Mouse (Mus musculus): ENCODE measurements around the gene Hdac1.
"Not testable (repeated sequence)": the region's sequence is repeated elsewhere in the genome, so short reads cannot be mapped to it uniquely, and the experiment has no call there.

Gene Hdac1

DNA sequence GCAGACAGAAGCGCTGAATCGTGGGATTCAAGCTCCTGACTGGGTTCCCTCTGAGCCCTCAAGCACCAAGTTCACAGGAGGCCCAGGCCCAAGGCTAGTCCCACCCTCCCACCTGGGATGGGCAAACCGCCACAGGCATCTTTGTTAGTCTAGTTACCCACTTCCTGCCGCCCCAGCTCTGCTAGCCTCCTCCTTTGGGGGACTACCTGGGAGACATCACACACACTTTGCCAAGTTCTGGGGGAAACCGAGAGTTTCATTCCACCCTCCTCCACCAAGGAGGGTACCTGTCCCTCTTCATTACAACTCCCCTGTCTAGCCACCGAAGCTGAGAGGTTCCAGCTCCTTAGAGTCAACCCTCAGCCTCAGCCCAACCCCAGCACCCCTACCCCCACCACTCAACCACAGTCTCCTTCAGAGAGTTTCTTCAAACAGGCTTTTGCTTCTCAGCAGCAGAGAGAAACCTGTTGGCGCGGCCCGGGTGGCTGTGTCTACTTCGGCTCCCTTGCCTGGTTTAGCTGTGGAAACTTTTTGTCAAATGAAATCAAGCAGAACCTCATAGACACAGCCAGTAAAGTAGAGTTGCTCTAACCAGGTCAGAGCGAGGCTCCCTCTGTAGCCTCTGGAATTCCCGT is 15.9 kb upstream of the Hdac1 start:
- peak; percentile 39 to 71 for DNase-seq (ENCODE audit: low spot score in 2 of 2)

DNA sequence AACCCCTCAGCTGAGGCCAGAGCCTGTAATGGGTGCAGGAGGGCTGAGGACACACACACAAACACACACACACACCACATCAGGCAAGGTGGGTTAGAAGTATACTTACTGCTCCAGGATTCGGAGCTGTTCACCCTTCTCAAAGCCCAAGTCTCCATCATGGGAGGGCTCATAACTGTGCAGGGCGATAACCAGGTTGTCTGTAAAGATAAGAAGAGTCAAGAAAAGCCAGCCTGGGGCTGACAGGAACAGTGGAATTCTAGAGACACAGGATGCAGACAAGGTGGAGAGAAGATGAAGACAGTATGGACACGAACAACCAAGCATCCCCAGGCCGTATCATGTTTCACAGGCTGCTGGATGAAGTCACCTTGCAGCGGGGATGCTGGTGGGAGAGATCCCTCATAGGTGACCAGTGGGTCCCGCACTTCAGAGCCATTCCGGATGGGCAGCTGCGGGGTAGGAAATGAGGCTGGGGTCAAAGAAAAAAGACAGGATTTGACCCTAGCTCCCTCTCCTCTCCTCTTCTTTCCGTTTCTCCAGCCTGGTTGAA is 14.8 kb upstream of the Hdac1 start:
- peak; percentile 47 to 67 for DNase-seq (ENCODE audit: low spot score in 2 of 2)

DNA sequence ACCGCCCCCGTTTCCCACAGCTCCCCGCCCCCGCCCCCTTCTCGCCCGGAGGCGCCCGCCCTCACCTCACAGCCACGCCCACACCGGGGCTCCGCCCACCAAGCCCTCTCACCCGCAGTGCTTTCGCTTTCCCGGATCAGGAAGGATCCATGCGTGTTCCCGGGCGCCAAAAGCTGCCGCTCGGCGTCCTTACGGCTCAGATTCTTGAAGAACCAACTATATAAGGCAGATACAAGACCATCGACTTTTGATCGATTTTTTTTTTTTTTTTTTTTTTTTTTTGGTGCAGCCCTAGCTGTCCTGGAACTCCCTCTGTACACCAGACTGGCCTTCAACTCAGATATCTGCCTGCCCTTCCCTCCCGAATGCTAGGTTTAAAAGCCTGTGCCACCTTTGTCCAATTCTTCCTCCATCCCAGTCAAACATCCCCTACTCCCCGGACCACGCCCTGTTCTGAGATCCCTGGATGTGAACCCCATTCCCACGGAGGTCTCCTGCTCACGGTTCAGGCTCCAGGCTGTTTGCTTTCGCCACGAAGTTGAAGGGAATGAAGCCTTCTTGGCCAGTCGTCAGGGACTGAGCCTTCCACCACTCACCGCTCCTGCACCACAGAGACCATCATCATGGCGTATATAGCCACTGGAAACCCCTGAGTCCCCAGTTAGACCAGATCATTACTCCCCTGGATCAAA is 14.2 kb upstream of the Hdac1 start:
- DNase-seq (ENCODE audit: low spot score in 2 of 2) = peak; percentile 91 to 95

DNA sequence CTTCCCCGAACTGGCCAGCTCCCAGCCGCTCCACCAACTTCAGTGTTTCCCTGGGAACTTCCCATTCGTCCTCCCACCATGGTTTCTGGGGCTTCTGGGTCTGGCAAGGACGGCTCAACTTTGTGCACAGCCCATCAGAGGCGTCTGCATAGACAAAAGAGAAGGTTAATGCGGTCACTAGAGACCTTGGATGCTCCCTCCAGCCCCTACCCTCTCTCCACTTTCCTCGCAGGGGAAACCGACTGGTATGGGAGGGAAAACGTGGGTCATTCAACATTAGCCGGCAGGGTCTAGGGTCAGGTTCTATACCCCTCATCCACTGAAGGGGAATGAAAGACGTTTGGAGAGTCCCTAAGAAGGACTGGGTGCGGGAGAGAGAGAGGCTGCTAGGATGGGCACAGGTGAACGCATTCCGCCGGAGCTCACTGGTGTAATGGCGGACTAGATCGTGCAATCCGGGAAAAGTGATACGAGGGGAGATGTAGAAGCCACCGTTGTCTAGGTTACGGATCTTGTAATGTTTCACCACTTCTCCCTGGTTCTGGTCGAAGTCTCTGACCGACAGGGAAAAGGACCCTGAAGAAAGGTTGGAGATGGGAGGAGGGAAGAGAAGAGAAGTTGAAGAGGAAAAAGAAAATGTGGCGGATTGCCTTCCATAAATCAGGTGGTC is 13.5 kb upstream of the Hdac1 start:
- peak; percentile 21 to 69 for DNase-seq (ENCODE audit: low spot score in 2 of 2)

DNA sequence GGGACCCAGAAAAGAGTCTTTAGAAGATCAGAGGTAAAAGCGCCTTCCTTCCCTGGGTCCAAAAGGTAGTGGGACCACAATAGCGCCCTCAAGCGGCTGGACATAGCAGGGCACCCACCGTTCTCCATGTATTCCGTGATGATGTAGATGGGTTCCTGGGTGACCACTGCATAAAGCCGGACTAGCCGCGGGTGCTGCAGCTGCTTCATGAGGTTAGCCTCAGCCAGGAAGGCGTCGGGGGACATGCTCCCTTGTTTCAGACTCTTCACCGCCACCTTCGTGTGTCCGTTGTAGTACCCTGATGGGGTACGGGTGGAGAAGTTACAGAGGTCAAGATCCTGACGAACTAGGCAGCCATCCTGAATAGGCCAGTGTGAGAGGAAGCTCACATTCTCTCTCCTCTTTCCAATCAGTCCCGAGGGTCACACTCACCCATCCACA is 12.9 kb upstream of the Hdac1 start:
- DNase-seq (ENCODE audit: low spot score in 2 of 2) = peak; percentile 71 to 88

DNA sequence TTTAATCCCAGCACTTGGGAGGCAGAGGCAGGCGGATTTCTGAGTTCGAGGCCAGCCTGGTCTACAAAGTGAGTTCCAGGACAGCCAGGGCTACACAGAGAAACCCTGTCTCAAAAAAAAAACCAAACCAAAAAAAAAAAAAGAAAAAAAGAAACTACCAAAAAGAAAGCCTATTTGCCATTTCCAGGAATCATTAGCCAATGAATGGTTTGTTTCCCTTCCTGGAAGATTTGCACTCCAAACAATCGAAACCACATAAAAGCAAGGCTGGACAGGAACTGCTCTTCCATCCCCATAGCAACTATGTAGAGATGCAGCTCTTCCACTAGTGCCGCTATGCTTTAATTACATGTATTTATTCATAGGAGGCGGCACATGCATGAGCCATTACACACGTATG is 12.0 kb upstream of the Hdac1 start:
- DNase-seq (ENCODE audit: low spot score in 2 of 2) = not testable (repeated sequence)

DNA sequence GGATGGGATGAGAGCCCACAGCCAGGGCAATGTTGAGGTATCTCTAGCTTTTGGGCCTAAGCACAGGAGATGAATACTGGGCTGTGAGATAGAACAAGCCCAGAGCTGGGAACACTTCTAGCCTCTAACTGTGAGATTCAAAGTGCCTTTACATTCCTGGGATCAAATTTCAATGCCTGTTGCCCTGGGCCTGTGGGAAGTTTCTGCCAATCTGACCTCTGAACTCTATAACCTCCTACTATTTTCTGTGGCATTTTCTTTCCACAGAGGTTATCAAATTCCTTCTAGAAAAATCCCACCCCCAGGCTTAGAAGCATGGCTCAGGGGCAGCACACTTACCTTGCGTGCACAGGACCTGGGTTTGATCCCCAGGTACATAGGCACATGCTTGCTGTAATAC is 7.8 kb upstream of the Hdac1 start:
- DNase-seq (ENCODE audit: low spot score in 2 of 2) = no peak

DNA sequence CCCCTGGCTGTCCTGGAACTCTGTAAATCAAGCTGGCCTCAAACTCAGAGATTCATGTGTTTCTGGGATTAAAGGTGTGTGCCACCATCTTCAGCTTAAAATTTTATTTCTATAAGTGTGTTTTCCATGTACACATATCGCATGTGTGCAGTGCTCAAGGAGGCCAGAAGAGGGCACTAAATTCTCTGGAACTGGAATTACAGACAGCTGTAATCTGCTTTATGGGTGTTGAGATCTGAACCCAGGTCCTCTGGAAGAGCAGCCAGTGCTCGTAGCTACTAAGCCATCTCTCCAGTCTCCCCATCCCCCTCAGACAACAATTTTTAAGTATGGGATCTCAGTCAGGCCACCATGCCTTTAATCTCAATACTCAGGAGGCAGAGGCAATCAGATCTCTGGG is 6.8 kb upstream of the Hdac1 start:
- DNase-seq (ENCODE audit: low spot score in 2 of 2) = peak; percentile 58 to 78

DNA sequence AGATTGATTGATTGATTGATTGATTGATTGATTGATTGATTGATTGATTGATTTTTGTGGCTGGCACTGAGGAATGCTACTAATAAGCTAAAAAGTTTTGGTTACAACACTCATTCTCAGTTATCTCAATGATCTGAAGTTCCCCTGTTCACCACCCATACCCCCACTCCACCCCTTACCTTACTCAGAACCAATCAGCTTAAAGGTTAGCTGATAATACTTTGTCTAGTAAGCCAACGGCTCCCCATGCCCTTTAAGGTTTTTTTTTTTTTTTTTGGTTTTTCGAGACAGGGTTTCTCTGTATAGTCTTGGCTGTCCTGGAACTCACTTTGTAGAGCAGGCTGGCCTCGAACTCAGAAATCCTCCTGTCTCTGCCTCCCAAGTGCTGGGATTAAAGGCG is 5.1 kb upstream of the Hdac1 start:
- not testable (repeated sequence) for DNase-seq (ENCODE audit: low spot score in 2 of 2)

DNA sequence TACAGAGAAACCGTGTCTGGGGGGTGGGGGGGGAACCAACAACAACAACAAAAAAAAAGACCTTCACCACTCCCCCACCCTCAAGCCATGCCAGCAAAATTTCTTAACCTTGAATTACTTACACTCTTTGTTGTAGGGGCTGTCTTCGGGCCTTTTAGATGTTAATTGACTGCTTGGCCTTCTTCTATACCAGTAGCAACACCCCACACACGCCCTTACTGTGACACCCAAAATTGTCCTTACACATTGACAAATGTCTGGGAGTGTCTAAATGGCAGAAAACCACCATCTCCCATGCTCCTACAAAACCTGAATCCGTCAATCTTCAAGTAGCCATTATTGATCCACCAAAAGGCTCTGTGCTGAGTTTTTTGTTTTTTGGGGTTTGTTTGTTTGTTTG is 1.6 kb upstream of the Hdac1 start:
- no peak for DNase-seq (ENCODE audit: low spot score in 2 of 2)

DNA sequence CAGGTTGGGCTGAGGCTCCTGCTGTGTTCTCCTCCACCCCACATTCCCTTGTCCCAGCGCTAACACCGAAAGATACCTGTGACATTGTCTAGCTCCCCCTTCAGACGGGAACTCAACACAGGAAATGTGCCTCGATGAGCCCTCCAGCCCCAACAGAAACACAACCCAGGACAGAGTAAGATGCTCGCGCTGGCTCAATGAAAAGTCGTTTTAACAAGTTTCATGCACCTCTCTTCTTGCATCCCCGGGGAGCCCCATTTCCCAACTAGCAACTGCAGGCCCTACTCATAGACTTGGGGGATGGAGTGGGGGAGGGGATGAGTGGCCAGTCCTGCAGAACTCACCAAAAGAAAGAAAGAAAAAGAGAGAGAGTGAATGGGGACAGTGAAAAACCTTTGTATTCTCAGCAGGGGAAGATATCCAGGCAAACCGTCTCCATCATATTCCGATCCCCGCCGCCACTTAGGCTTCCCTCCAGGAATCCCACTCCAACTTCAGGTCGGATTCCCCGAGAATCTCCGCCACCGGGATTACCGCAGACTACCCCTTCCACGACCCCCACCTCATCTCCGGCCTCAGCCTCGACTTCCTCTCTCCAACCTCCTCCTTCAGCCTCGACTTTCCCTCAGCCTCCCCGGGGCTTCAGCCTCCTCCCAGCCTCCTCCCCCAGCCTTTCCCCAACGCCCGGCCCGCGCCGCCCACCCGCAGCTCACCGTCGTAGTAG is 483 bp downstream of the Hdac1 start:
- DNase-seq (ENCODE audit: low spot score in 2 of 2) = peak; percentile 31 to 73

DNA sequence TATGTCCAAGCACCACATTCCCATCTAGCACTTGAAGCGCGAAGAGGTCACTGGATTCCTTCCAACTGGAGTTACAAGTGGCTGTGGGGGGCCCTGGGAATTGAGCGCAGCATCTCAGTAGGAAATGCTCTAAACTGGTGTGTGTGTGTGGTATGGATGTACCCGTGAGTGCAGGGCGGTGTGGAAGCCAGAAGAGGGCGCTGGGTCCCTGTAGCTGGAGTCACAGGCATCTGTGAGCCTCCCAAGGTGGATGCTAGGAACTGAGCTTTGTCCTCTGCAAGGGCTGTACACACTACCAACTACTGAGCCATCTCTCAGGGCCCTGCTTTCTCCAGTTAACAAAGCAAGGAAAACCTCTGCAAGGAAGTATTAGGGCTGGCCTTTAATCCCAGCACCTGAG is 2.5 kb downstream of the Hdac1 start:
- peak; percentile 63 to 81 for DNase-seq (ENCODE audit: low spot score in 2 of 2)

DNA sequence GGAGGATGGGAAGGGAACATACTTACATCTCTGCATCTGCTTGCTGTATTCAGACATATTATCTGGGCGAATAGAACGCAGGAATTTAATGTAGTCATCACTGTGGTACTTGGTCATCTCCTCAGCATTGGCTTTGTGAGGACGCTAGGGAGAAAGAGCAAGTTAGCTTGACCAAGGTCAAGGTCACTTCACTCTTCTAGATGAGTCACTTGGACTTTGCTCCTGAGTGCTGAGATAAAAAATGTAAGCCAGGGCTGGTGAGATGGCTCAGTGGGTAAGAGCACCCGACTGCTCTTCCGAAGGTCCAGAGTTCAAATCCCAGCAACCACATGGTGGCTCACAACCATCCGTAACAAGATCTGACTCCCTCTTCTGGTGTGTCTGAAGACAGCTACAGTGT is 13.6 kb downstream of the Hdac1 start:
- not testable (repeated sequence) for DNase-seq (ENCODE audit: low spot score in 2 of 2)

DNA sequence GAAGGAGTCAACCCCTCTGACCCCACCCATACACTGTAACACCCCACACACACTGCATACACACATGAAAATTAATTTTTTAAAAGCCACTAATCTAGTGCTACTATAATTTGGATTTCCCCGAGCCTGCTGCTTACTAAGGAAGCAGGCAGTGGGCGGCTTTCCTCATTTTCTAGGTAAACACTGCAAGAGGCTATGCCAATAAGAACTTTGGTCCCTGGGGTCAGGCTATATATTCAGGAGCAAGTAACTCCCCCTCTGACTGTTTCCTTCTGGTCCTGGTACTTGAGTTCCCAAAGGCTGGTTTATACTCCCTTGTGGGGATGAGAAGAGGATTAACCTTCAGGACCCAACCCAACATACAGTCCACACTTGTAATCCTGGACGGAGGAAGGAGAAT is 16.6 kb downstream of the Hdac1 start:
- DNase-seq (ENCODE audit: low spot score in 2 of 2) = no peak

DNA sequence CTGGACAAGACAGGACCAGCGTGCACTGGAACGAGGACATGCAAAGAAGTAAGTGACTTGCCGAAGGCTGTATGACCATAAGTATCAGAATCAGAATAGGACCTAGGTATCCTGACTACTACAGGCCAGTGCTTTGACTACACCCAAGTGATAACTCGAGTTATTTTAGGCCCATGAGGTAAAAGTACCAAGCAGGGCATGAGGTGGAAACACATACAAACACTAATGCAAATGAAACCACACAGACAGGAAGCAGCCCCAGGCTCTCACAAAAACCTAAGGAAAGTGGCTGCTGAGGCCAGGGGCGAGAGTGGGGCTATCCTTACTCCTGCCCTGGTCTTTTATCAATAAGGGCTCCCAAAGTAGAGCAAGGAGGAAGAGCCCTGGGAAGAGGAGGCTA is 17.2 kb downstream of the Hdac1 start:
- DNase-seq (ENCODE audit: low spot score in 2 of 2) = no peak

DNA sequence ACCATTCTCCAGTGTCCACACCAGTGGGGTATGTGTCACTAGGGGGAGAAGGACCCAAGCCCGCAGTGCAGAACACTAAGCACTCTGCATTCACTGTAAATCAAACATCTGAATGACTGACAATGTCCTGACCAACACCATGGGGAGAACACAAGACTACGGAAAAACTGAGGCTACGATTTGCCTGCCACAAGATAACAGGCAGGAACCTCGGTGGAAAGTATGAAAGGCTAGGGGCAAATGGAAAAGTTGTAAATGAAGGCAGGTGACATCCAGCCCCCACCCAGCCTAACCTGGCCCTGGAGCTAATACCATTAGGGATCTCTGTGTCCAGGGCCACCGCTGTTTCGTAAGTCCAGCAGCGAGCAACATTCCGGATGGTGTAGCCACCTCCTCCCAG is 24.0 kb downstream of the Hdac1 start:
- no peak for DNase-seq (ENCODE audit: low spot score in 2 of 2)

DNA sequence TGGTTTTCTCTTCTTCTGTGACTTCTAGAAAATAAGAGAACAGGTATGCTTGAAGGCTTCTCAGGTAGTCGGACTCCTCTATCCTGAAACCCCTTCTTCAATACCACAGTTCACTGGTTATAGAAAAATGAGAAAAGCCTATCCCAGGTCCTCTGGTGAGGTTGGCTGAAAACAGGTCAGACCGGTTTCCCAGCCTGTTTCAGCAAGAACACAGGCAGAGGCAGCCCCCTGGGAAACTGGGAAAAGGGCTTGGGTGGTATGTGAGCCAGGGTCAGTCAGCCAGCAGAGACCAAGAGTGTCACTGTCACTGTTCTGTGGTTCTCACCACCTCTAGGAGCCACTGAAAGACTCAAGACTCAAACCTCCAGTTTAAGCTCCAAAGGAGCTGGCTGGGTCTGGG is 25.6 kb downstream of the Hdac1 start:
- DNase-seq (ENCODE audit: low spot score in 2 of 2) = no peak

DNA sequence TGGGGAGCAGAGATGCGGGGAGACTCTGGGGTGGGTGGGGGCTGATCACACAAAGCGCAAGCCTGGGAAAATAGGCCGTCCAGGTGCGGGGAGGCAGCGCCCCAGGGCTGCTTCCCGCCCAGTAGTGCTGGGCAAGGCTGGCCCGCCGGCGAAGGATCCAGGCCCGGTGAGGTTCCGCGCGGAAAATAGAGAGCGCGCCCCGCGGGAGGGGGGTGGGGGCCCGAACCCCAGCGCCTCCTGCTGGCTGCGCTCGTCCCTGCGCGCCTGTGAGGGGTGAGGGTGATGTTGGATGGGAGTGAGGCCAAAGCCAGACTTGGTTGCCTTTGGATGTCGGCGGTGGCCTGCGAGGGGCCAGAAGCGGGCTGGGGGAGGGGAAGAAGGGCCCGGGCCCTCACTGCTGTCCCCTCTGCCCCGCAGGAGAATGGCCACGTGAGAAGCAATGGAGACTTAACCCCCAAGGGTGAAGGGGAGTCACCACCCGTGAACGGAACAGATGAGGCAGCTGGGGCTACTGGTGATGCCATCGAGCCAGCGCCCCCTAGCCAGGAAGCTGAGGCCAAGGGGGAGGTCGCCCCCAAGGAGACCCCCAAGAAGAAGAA is 28.1 kb downstream of the Hdac1 start:
- DNase-seq (ENCODE audit: low spot score in 2 of 2) = peak; percentile 75 to 93

DNA sequence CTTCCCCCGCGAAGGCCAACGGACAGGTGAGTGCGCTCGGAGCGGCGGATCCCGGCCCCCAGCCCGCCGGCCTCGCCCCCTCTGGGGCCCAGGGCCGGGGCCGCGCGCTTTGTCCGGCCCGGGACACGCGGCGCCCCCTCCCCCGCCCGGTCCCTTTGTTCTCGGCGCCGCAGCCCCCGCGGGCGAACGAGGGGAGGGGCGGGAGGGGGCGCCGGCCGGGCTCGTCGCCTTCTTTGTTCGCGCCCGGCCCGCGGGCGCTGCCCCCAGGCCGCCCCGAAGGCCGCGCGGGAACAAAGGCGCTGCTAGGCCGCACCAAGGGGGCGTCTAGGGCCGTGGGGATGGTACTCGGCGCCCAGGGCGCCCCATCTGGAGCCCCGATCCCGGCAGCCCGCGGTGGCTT is 28.6 kb downstream of the Hdac1 start:
- DNase-seq (ENCODE audit: low spot score in 2 of 2) = no peak

DNA sequence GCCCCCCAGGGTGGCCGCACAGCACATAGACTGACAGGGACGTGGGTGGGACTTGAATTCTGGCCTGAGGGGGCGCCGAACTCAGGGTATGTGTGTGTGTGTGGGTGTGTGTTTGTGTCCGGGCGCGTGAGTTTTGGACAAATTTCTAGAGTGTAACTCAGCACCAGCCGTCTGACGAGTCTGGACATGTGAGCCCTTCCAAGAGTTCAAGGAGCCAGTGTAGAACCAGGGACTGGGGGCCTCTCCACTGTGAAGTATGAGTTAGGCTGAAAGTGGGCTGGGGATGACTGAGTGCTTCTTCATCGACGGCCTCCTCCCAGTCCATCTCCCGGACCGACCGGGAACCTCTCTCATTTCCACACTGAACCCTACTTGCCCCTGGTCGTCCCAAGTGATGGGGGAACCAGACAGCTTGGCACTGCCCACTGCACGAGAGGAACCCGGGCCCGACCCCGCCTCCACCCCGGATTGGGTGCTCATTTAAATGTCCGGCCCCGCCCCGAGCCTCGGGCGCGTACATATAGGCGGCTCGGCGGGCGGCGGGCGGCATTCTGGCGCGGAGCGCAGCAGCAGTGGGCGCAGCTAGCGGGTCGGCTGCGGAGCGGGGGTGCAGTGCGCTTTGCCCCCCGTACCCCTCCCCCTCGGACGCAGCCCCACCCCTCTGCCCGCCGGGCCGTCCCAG is 29.3 kb downstream of the Hdac1 start, which contains the start of gene Marcksl1:
TSS of gene Marcksl1 (plus strand) at position 496 of the 682 bp plus-strand sequence.
- DNase-seq (ENCODE audit: low spot score in 2 of 2) = peak; percentile 90 to 95

All from spleen, postnatal 4 days (tissue).